Mouse (Mus musculus) embryonic facial prominence, embryonic 12.5 days (tissue): ENCODE data around the gene Snrpg. TPM values are rescaled to one million over a fixed set of nuclear protein-coding genes. Genes with fewer than 3 reads are reported as not detected.

Experiments used
- ATAC-seq: fragments of 200-750 bp; cut with Nextera tagmentation; 2 replicates; pipeline ENCODE4 v1.8.0; 2017; ENCODE audit not compliant: insufficient number of reproducible peaks, insufficient read depth, low FRiP score, low TSS enrichment
- H3K27ac ChIP-seq: fragments of 300-500 bp; sonication (generic); 2 replicates; pipeline ENCODE4 v1.5.1; 2016; ENCODE audit warnings: mild to moderate bottlenecking
- H3K27me3 ChIP-seq: fragments of 300-500 bp; sonication (generic); 2 replicates; pipeline ENCODE4 v1.6.1; 2016; ENCODE audit warnings: mild to moderate bottlenecking, moderate library complexity
- H3K36me3 ChIP-seq: fragments of 300-500 bp; sonication (generic); 2 replicates; pipeline ENCODE4 v1.6.1; 2016; ENCODE audit warnings: mild to moderate bottlenecking
- H3K4me1 ChIP-seq: fragments of 300-500 bp; sonication (generic); 2 replicates; pipeline ENCODE4 v1.6.1; 2016
- H3K4me2 ChIP-seq: fragments of 300-500 bp; sonication (generic); replicated peaks from 2 replicates; pipeline ENCODE4 v1.6.1; 2016; ENCODE audit warnings: mild to moderate bottlenecking, moderate library complexity
- H3K4me3 ChIP-seq: fragments of 300-500 bp; sonication (generic); 2 replicates; pipeline ENCODE4 v1.5.1; 2016; ENCODE audit warnings: mild to moderate bottlenecking
- H3K9ac ChIP-seq: fragments of 300-500 bp; sonication (generic); 2 replicates; pipeline ENCODE4 v1.6.1; 2016; ENCODE audit warnings: mild to moderate bottlenecking, moderate library complexity
- H3K9me3 ChIP-seq: fragments of 300-500 bp; sonication (generic); 2 replicates; pipeline ENCODE4 v1.6.1; 2016; ENCODE audit warnings: mild to moderate bottlenecking, moderate library complexity
- WGBS: fragments of 180-500 bp; shearing (Covaris S2); methylation state at CpG from one replicate; pipeline ENCODE4 v1.1.7; 2016; 5-methylcytosine and 5-hydroxymethylcytosine counted together
- polyA plus RNA-seq: library from polyadenylated mRNA; unstranded; fragments of >200 nt; fragmentation: Nextera tagmentation; extraction: Ambion mirVana; gene quantifications from 2 replicates; pipeline ENCODE4 v1.2.1, GENCODE M21; 2016

Gene Snrpg
- polyA plus RNA-seq, 1 experiment from 2014 or later, result 637 TPM

DNA sequence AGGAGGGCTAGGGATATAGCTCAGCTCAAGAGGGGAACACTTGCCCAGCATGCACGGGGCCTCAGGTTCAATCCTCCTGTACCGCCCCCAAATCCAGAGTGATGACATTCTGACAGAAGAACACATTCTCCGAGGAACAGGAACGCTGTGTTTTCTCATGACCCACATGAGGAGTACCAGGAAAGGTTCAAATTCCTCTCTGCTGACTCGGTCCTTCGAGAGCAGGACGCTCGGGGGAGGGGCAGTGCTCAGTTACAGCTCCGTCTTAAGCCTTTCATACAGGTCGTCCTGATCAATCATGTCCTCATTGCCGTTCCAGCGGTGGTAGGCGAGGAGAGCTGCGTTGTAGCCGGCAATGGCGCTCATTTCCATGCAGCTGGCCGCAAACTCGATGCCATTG lies 17.4 kb downstream of the Snrpg start:
- ATAC-seq, result no peak
- H3K36me3 ChIP-seq, result peaks cover 61% of the 10 kb centered on the region

DNA sequence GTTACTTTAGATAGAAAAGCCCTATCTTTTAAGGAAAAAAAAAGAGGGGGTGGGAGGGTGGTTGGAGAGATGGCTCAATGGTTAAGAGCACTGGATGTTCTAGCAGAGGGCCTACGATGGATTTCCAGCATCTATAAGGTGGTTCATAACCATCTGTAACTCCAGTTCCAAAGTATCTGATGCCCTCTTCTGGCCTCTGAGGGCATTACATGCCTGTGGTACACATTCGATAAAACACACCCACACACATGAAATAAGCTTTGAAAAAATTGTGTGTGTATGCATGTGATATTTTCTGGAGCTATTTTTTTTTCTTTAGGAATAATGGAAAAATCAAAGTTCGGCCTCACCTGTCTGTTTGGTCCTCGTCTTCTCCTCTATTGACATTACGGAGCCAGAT lies 20.2 kb downstream of the Snrpg start:
- WGBS, result 97% methylated on average over 5 of the region's 5 CpGs
- H3K36me3 ChIP-seq, result peaks cover 56% of the 10 kb centered on the region

More for the DNA sequence above, 17.4 kb downstream of the Snrpg start:
- Histone ChIP-seq H3K9ac (no peak overlapping the region), H3K9me3 (no peaks in the 10 kb centered on the region), H3K4me2 (no peak overlapping the region), H3K27ac (no peak overlapping the region), H3K4me3 (no peak overlapping the region), H3K4me1 (no peaks in the 10 kb centered on the region), H3K27me3 (no peaks in the 10 kb centered on the region)
- 86% methylated on average over 18 of the region's 18 CpGs for WGBS

DNA sequence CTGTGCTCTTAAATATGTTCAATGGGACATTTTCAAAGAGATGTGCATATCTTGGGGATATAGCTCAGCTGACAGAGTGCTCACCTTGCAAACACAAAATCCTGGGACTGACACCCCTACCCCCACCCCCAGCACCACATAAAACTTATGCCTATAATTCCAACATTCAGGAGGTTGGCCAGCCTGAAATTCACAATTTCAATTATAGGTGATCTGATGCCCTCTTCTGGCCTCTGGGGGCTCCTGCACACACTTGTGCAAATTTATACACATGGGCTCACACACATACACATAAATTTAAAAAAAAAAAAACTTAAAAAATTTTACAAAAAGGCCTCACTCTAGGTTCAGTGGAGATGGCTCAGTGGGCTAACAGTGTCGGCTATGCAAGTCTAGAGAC lies 22.1 kb downstream of the Snrpg start:
- ATAC-seq, result no peak
- Histone ChIP-seq H3K9ac (no peak overlapping the region), H3K9me3 (no peaks in the 10 kb centered on the region), H3K27ac (no peak overlapping the region), H3K4me2 (no peak overlapping the region), H3K4me3 (no peak overlapping the region), H3K4me1 (peaks cover 20% of the 10 kb centered on the region), H3K36me3 (peaks cover 46% of the 10 kb centered on the region), H3K27me3 (no peaks in the 10 kb centered on the region)
- 92% methylated on average over 1 of the region's 1 CpGs for WGBS

More for the DNA sequence above, 20.2 kb downstream of the Snrpg start:
- Histone ChIP-seq H3K9me3 (no peaks in the 10 kb centered on the region), H3K27me3 (no peaks in the 10 kb centered on the region), H3K27ac (no peak overlapping the region), H3K4me1 (peaks cover 15% of the 10 kb centered on the region), H3K4me3 (no peak overlapping the region), H3K4me2 (no peak overlapping the region), H3K9ac (no peak overlapping the region)
- no peak for ATAC-seq

DNA sequence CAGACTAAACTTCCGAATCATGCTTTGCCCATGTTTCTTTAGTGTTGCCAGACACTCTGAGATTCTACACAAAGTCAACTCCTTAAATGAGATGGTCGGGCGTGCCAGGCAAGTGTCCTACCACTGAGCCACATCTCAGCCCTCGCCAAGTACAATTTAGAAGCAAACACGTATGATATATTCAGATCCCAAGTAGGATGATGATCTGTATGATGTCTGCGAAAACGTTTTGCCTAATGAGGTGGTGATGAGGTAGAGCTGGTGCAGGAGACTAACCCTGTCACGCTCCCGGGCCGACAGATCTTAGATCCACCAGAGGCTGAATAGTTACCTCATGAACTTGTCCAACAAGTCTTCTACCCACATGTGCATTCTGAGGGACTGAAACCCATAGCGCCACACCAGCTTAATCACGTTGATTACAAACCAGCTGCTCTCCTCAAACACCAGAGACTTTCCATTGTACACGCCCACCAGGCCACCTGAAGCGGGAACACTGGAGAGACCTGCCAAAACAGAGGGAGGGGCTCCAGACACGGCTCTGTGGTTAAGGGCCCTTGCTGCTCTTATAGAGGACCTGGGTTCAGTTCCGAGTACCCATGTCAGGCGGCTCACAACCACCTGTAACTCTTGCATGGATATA lies 23.1 kb downstream of the Snrpg start:
- 87% methylated on average over 17 of the region's 17 CpGs for WGBS
- no peaks in the 10 kb centered on the region for H3K9me3 ChIP-seq
- H3K36me3 ChIP-seq, result peaks cover 36% of the 10 kb centered on the region

DNA sequence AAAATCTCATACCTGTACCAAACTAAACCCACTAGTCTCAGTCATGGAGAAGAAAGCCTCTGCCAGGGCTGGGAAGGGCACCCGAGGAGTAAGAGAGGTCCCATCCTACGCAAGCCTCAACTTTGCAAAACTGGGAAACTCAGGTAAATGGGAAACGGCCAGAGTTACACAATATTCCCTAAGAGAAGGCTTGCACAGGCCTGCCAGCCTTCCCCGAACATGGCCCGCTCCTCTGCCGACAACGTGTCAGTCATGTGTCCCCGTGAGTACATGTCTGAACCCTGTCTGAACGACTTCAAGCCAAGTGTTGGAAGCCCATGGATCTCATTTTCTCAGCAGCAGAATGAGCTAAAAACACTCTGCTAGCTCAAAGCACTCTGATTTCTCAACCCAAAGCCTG lies 23.9 kb downstream of the Snrpg start:
- ATAC-seq, result no peak
- WGBS, result 86% methylated on average over 9 of the region's 9 CpGs
- H3K4me2 ChIP-seq, result peak overlapping the region; percentile 87

More for the DNA sequence above, 23.1 kb downstream of the Snrpg start:
- Histone ChIP-seq H3K4me2 (no peak overlapping the region), H3K4me3 (no peak overlapping the region), H3K27ac (no peak overlapping the region), H3K27me3 (no peaks in the 10 kb centered on the region), H3K4me1 (peaks cover 20% of the 10 kb centered on the region), H3K9ac (no peak overlapping the region)
- no peak for ATAC-seq

DNA sequence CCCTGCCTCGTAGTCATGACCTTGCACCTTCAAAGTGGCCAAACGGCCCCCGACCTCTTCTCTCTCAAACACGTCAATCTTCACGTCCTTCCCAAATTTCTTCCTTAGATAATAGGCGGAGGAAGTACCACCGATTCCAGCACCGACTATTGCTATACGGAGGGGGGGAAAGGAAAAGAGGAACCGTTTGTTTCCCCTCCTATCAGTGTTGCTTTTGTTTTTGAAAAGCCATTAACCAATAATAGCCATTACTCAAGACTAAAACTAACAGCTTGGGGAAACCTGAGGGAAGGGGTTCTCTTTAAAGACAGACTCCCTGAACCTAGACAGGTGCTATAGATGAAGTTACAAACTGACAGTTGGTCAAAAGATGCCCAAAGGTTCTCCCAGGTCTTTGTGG lies 24.9 kb downstream of the Snrpg start:
- H3K27me3 ChIP-seq, result no peaks in the 10 kb centered on the region
- peak overlapping the region; percentile 91 for H3K4me3 ChIP-seq
- 32% methylated on average over 10 of the region's 10 CpGs for WGBS
- peak overlapping the region; percentile 87 for H3K4me2 ChIP-seq
- peak overlapping the region; percentile 86 for H3K9ac ChIP-seq
- no peaks in the 10 kb centered on the region for H3K9me3 ChIP-seq
- H3K4me1 ChIP-seq, result peaks cover 20% of the 10 kb centered on the region
- no peak overlapping the region for H3K27ac ChIP-seq
- no peak for ATAC-seq
- H3K36me3 ChIP-seq, result peaks cover 20% of the 10 kb centered on the region

More for the DNA sequence above, 23.9 kb downstream of the Snrpg start:
- peaks cover 20% of the 10 kb centered on the region for H3K4me1 ChIP-seq
- no peak overlapping the region for H3K27ac ChIP-seq
- H3K9ac ChIP-seq, result no peak overlapping the region
- H3K36me3 ChIP-seq, result peaks cover 30% of the 10 kb centered on the region
- no peak overlapping the region for H3K4me3 ChIP-seq
- H3K27me3 ChIP-seq, result no peaks in the 10 kb centered on the region
- no peaks in the 10 kb centered on the region for H3K9me3 ChIP-seq

DNA sequence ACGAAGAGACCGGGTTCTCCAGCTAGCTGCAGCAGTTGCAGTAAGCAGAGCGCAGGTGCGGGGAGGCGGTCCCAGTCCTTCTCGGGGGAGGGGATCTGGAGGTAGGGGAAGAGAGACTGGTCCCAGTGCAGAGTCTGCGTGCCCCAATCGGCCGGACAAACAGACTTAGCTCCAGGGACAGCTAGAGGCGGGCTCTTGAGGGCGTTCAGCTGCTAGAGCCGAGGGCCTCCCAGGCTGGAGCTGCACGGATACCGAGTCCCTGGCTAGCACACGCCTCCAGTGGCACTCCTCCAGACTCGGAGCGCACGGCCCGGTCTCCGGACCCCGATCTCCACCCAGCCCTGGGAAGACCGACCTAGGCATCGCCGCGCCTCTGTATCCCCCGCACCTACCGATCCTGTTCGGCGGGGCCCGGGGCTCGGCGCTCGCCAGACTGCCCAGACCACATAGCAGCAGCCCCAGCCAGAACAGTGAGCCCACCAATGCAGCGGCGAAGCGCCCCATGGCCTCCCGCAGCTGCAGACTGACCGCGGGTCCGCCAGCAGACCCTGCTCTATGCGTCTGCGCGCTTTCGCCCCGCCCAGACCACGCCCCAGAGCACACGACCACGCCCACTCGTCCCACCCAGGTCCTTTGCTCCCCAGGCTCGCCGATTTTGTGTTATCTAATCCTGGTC lies 25.6 kb downstream of the Snrpg start, which contains the start of gene Pcyox1:
TSS of gene Pcyox1 (minus strand) at position 574 of the 676 bp plus-strand sequence.
- under 1% methylated on average over 51 of the region's 51 CpGs for WGBS
- H3K36me3 ChIP-seq, result peaks cover 13% of the 10 kb centered on the region
- peak within 1 kb of the TSS; percentile 87 for H3K4me2 ChIP-seq
- peak within 1 kb of the TSS; percentile 90 for H3K27ac ChIP-seq
- H3K4me1 ChIP-seq, result peaks cover 20% of the 10 kb centered on the region
- ATAC-seq, result peak; percentile 92
- H3K27me3 ChIP-seq, result no peaks in the 10 kb centered on the region
- H3K4me3 ChIP-seq, result peak within 1 kb of the TSS; percentile 91
- peak within 1 kb of the TSS; percentile 86 for H3K9ac ChIP-seq
- H3K9me3 ChIP-seq, result no peaks in the 10 kb centered on the region

DNA sequence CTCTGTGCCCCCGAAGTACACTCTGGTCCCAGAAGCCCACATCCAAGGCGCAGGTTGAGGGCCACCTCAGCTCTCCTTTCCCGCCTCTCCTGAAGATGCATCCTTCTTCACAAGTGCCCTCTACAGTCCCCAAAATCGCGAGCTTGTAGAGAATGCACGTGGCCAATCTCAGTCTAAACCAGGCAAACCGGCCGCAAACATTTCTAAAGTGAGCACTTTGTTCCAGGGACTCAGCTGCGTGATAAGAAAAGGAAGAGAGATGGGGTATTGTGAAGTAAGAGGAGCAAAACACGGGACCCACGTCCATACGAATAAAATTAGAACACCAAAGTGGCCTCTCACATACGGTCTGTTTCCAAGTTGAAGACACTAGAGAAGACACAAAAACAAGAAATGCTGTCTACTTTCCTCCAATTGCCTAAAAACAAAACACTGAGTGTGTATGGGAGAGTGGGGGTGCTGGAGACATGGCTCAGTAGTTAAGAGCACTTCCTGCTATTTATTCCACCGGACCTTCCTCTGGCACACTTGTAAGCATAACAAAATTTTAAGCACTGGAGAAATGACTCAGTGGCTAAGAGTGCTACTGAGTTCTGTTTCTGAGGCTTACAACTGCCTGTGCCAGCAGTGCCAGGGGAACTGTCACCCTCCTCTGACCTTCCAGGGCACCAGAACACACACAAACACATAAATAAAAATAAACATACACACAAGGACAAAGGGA lies 26.3 kb downstream of the Snrpg start:
- H3K9ac ChIP-seq, result peak overlapping the region; percentile 86
- no peaks in the 10 kb centered on the region for H3K27me3 ChIP-seq
- peaks cover 20% of the 10 kb centered on the region for H3K4me1 ChIP-seq
- peak overlapping the region; percentile 87 for H3K4me2 ChIP-seq
- no peak for ATAC-seq
- 5% methylated on average over 14 of the region's 14 CpGs for WGBS
- H3K4me3 ChIP-seq, result peak overlapping the region; percentile 91
- H3K27ac ChIP-seq, result no peak overlapping the region
- no peaks in the 10 kb centered on the region for H3K9me3 ChIP-seq
- peaks cover 6% of the 10 kb centered on the region for H3K36me3 ChIP-seq

DNA sequence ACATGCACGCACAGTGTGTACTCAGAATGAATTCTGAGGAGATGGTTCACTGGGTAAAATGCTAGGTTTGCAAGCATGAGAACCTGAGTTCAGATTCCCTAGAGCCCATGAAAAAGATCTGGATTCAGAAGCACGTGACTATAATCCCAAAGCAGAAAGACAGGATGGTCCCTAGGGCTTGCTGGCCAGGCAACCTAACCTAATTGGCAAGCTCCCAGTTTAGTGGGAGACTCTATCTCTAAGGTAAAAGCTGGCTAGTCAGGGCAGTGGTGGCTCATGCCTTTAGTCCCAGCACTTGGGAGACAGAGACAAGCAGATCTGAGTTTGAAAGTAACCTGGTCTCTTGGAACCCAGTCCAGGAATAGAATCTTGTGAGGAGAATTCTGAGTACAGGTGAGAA lies 27.9 kb downstream of the Snrpg start:
- Histone ChIP-seq H3K4me2 (no peak overlapping the region), H3K9ac (no peak overlapping the region), H3K4me1 (peaks cover 20% of the 10 kb centered on the region), H3K9me3 (no peaks in the 10 kb centered on the region), H3K27me3 (no peaks in the 10 kb centered on the region), H3K4me3 (no peak overlapping the region), H3K27ac (no peak overlapping the region), H3K36me3 (no peaks in the 10 kb centered on the region)
- ATAC-seq, result no peak
- 74% methylated on average over 2 of the region's 2 CpGs for WGBS

DNA sequence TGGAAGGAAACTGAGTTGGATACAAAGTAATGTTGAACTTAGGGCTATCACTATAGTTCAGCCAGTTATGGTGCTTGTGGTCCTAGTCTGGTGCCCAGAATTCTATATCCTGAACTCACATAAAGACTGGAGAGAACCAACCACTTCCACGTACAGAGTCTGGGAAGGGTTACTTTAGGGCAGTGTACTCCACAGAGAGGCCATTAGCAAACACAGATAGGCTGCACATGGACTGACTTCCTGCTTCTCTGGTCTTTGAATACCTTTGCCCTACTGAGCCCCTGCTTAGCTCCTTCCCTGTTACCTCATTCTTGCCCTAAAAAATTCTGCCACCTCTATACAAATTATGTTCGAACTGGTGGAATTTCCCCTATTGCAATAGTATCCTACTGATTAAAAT lies 28.9 kb downstream of the Snrpg start:
- ATAC-seq, result no peak
- Histone ChIP-seq H3K9ac (no peak overlapping the region), H3K4me3 (no peak overlapping the region), H3K36me3 (no peaks in the 10 kb centered on the region), H3K4me2 (no peak overlapping the region), H3K27me3 (no peaks in the 10 kb centered on the region), H3K4me1 (peaks cover 18% of the 10 kb centered on the region), H3K9me3 (no peaks in the 10 kb centered on the region), H3K27ac (no peak overlapping the region)
- 75% methylated on average over 2 of the region's 2 CpGs for WGBS

DNA sequence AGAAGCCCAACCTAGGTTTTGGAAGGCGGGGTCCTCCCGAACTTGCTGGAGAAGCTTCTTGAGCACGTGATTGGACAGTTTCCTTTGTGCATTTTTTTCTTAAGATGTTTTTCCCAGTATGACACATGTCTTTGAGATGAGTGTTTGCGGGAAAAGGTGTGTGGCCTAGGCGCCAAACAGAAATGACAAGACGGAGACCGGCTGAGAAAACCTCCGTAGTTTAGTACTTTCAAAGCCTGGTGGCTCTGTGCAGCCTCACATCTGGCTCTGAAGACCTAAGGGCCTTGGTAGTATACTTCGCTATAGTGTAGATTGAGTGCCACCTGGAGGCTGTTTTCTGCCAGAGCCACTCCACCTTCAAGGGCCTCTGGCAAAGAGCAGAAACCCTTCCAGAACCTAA lies 29.9 kb downstream of the Snrpg start:
- no peak for ATAC-seq
- H3K27ac ChIP-seq, result no peak overlapping the region

More for the DNA sequence above, 29.9 kb downstream of the Snrpg start:
- WGBS, result 4% methylated on average over 9 of the region's 9 CpGs
- peaks cover 8% of the 10 kb centered on the region for H3K4me1 ChIP-seq
- H3K4me3 ChIP-seq, result peak overlapping the region; percentile 26; the same call in 1 of the 2 replicates
- H3K9ac ChIP-seq, result no peak overlapping the region
- H3K9me3 ChIP-seq, result no peaks in the 10 kb centered on the region
- no peaks in the 10 kb centered on the region for H3K27me3 ChIP-seq
- no peaks in the 10 kb centered on the region for H3K36me3 ChIP-seq
- peak overlapping the region; percentile 39 for H3K4me2 ChIP-seq
